Mouse (Mus musculus) small intestine, adult 2 months (tissue): ENCODE data around the gene Commd1.

Source experiments
- CTCF ChIP-seq: fragments of 200-500 bp; IDR thresholded peaks from 2 replicates; pipeline ENCODE4 v1.5.1; 2012; ENCODE audit warnings: low read depth, mild to moderate bottlenecking, control low read depth, inconsistent platforms, low read length, moderate library complexity, mixed read lengths; ENCODE audit not compliant: insufficient replicate concordance, insufficient read length; ENCODE audit errors: extremely low read depth
- POLR2A ChIP-seq: fragments of 200-500 bp; IDR thresholded peaks from 2 replicates; pipeline ENCODE4 v1.6.1; 2012; ENCODE audit warnings: low read depth, mild to moderate bottlenecking, control low read depth, inconsistent platforms, low read length, moderate library complexity

GRCm38 (mm10) chr11:22952668-22953067 lies 29.5 kb downstream of the Commd1 start:
- TF ChIP-seq POLR2A (no peak), CTCF (no peak)
